ENCODE assay signal across 14 mouse cellular contexts in genomic region chr5:124226494-124226893, GRCm38 (mm10). TPM values are rescaled to one million over a fixed set of nuclear protein-coding genes. Genes with fewer than 3 reads are reported as not detected.
DNase-seq lines count a peak whose midpoint lies in the region; TF ChIP-seq lines count a peak whose summit lies in the region.
"Had no signal": no experiment of that assay in that cellular context is flagged by ENCODE, and none has a peak within 500 bp of the region (broad histone marks: within the 10 kb centered on the region; RNA-seq: fewer than 3 reads in every experiment).

No protein-coding gene starts in this region.

- H3K4me1 ChIP-seq in heart, embryonic 10.5 days, result peaks cover 66% of the 10 kb centered on the region
- H3K4me1 ChIP-seq in embryonic facial prominence, embryonic 10.5 days, result peaks cover 43% of the 10 kb centered on the region

- H3K4me3 ChIP-seq in heart, embryonic 10.5 days, result no peak overlapping the region
- H3K4me3 ChIP-seq in left cerebral cortex, adult 2 months, result no peak overlapping the region
- no peak overlapping the region for H3K4me3 ChIP-seq in embryonic facial prominence, embryonic 10.5 days
- H3K4me3 ChIP-seq: forebrain, embryonic 12.5 days; intestine, embryonic 15.5 days; lung, embryonic 15.5 days had no signal

- 85% methylated on average over 4 of the region's 4 CpGs for WGBS in heart, embryonic 10.5 days
- WGBS in embryonic facial prominence, embryonic 10.5 days, result 85% methylated on average over 4 of the region's 4 CpGs

- no peaks in the 10 kb centered on the region for H3K27me3 ChIP-seq in heart, embryonic 10.5 days (ENCODE audit: insufficient read depth, poor library complexity, severe bottlenecking)
- no peaks in the 10 kb centered on the region for H3K27me3 ChIP-seq in embryonic facial prominence, embryonic 10.5 days (replicated peaks; ENCODE audit: low read depth, poor library complexity, severe bottlenecking)
- H3K27me3 ChIP-seq: forebrain, embryonic 12.5 days; intestine, embryonic 15.5 days; lung, embryonic 15.5 days had no signal

- intact Hi-C loops in heart, postnatal 25 days (cut with DNase I), result no loop called here
- intact Hi-C loops in left cerebral cortex, adult 2 months (cut with DNase I), result no loop called here

- H3K9me3 ChIP-seq in heart, embryonic 10.5 days, result no peaks in the 10 kb centered on the region
- no peaks in the 10 kb centered on the region for H3K9me3 ChIP-seq in embryonic facial prominence, embryonic 10.5 days
- H3K9me3 ChIP-seq: forebrain, embryonic 12.5 days; intestine, embryonic 15.5 days; lung, embryonic 15.5 days had no signal

- DNase-seq in heart, embryonic 10.5 days (ENCODE audit: low spot score), result no peak
- no peak for DNase-seq in heart, postnatal 25 days (ENCODE audit: low spot score)
- DNase-seq in left cerebral cortex, adult 2 months (ENCODE audit: extremely low spot score in 1 of 2, low spot score in 2 of 2), result no peak
- no peak for DNase-seq in left cerebral cortex, adult 11 months (ENCODE audit: low spot score)
- DNase-seq in adipocyte (ENCODE audit: low spot score) (peak; percentile 82), MN1 (ENCODE audit: low spot score) (no peak)
- no peak for DNase-seq in embryonic facial prominence, embryonic 10.5 days (ENCODE audit: low spot score)
- no peak for DNase-seq in right cerebral cortex, adult 18-20 months
- DNase-seq: cerebellum, adult 9-10 months; gastrocnemius, postnatal 10 days; heart, postnatal 4 days had no signal

- no peak for TF ChIP-seq CTCF in left cerebral cortex, adult 2 months (IDR thresholded peaks at IDR 0.05)

- H3K27ac ChIP-seq in heart, embryonic 10.5 days, result peak overlapping the region; percentile 44; the same call in 1 of the 2 replicates
- peak overlapping the region; percentile 20 for H3K27ac ChIP-seq in left cerebral cortex, adult 2 months
- peak overlapping the region; percentile 35; the same call in 1 of the 2 replicates for H3K27ac ChIP-seq in embryonic facial prominence, embryonic 10.5 days (replicated peaks)
- H3K27ac ChIP-seq: forebrain, embryonic 12.5 days; intestine, embryonic 15.5 days; lung, embryonic 15.5 days had no signal

- H3K36me3 ChIP-seq in heart, embryonic 10.5 days, result no peaks in the 10 kb centered on the region
- no peaks in the 10 kb centered on the region for H3K36me3 ChIP-seq in embryonic facial prominence, embryonic 10.5 days (replicated peaks)
- H3K36me3 ChIP-seq: forebrain, embryonic 12.5 days; intestine, embryonic 15.5 days; lung, embryonic 15.5 days had no signal

RNA-seq across cellular contexts. Expression of gene Pitpnm2, which starts 23.1 kb away (rescaled TPM):
- polyA plus RNA-seq in heart, embryonic 10.5 days (2016; fragmentation: Nextera tagmentation; extraction: Ambion mirVana), result 4.8 and 6.1 TPM in 2 replicates
- total RNA-seq in heart, postnatal 25 days (2021), result 10 to 100 TPM; 42.5 to 50.9 TPM
- 100 to 1,000 TPM; 317 to 336 TPM for total RNA-seq in left cerebral cortex, adult 2 months (2021)
- 3.2 and 4.0 TPM in 2 replicates for polyA plus RNA-seq in embryonic facial prominence, embryonic 10.5 days (2016; fragmentation: Nextera tagmentation; extraction: Ambion mirVana)

Comparison
In these comparisons a context has a peak if more than half of its experiments do, and no peak if none do; other contexts are left out.
1. RNA of gene Pitpnm2, which starts 23.1 kb away (total RNA-seq): 317 to 336 TPM in left cerebral cortex, adult 2 months; 42.5 to 50.9 TPM in heart, postnatal 25 days; every median in the first group is over 4 times any median in the second.
2. Peak in every context shown above with its lines, with median percentiles within 50 percentile points of each other: H3K27ac ChIP-seq.